Comparison of ENCODE assay signal across 15 mouse cellular contexts in genomic region chr1:182287781-182288180, GRCm38 (mm10). TPM values are rescaled to one million over a fixed set of nuclear protein-coding genes. Genes with fewer than 3 reads are reported as not detected.
DNase-seq lines count a peak whose midpoint lies in the region; ATAC-seq and TF ChIP-seq lines count a peak whose summit lies in the region.
"Had no signal": no experiment of that assay in that cellular context is flagged by ENCODE, and none has a peak within 500 bp of the region (broad histone marks: within the 10 kb centered on the region; RNA-seq: fewer than 3 reads in every experiment).

No protein-coding gene starts in this region.

- H3K4me1 ChIP-seq in heart, postnatal 0 days (ENCODE audit: control insufficient read depth, insufficient read depth) = peaks cover 5% of the 10 kb centered on the region; the same call in 1 of the 2 replicates
- peaks cover 8% of the 10 kb centered on the region for H3K4me1 ChIP-seq in lung, embryonic 14.5 days (ENCODE audit: insufficient read depth)
- H3K4me1 ChIP-seq in cortical plate, adult 2 months (ENCODE audit: control insufficient read depth, insufficient read depth, low read length) = no peaks in the 10 kb centered on the region
- H3K4me1 ChIP-seq: limb, embryonic 12.5 days; midbrain, embryonic 12.5 days had no signal

- 52% methylated on average over 7 of the region's 7 CpGs for WGBS in heart, postnatal 0 days
- 54% methylated on average over 7 of the region's 7 CpGs for WGBS in lung, embryonic 14.5 days

- H3K9ac ChIP-seq in heart, postnatal 0 days (replicated peaks; ENCODE audit: low read depth, low read length) = no peak overlapping the region
- H3K9ac ChIP-seq in lung, embryonic 14.5 days = no peak overlapping the region
- H3K9ac ChIP-seq: heart, embryonic 13.5 days; limb, embryonic 12.5 days; midbrain, embryonic 12.5 days; neural tube, embryonic 13.5 days had no signal

- ATAC-seq in heart, postnatal 0 days (ENCODE audit: insufficient read depth, low read depth) = peak; percentile 71
- no peak for ATAC-seq in lung, embryonic 14.5 days (ENCODE audit: insufficient read depth)
- ATAC-seq in monocyte, adult 5-6 weeks (replicated peaks; ENCODE audit: insufficient number of reproducible peaks, low FRiP score, low TSS enrichment, poor library complexity, severe bottlenecking) = peak; percentile 47; the same call in 1 of the 2 replicates
- ATAC-seq: forebrain, embryonic 16.5 days had no signal

- TF ChIP-seq EP300 in heart, postnatal 0 days (IDR thresholded peaks at IDR 0.05; ENCODE audit: low read depth) = no peak

- no peak for TF ChIP-seq POLR2A in cortical plate, adult 2 months (IDR thresholded peaks at IDR 0.05; ENCODE audit: extremely low read depth, insufficient read depth, low read length)

- intact Hi-C loops in heart, postnatal 36 days (cut with DNase I) = loop anchor here (10.0 kb wide), 2 partner anchors 143 to 443 kb away; partner anchors contain the start of gene Lbr

- H3K4me2 ChIP-seq in heart, postnatal 0 days (ENCODE audit: low read depth, low read length) = no peak overlapping the region
- H3K4me2 ChIP-seq in lung, embryonic 14.5 days = no peak overlapping the region
- H3K4me2 ChIP-seq: heart, embryonic 13.5 days; limb, embryonic 12.5 days; midbrain, embryonic 12.5 days; neural tube, embryonic 13.5 days had no signal

- DNase-seq in heart, postnatal 0 days (ENCODE audit: low spot score) = peak; percentile 28
- no peak for DNase-seq in heart, postnatal 36 days
- peak; percentile 33 for DNase-seq in lung, embryonic 14.5 days
- no peak for DNase-seq in lung, postnatal 25 days (ENCODE audit: low spot score)
- DNase-seq in frontal cortex, postnatal 10 days (ENCODE audit: low spot score in 2 of 2) = no peak
- DNase-seq: cerebellum, postnatal 36 days; right cerebral cortex, postnatal 25 days had no signal

- no peaks in the 10 kb centered on the region for H3K36me3 ChIP-seq in heart, postnatal 0 days (replicated peaks; ENCODE audit: control insufficient read depth, insufficient read depth, low read length)
- no peaks in the 10 kb centered on the region for H3K36me3 ChIP-seq in lung, embryonic 14.5 days (ENCODE audit: insufficient read depth)
- H3K36me3 ChIP-seq: G1E; heart, embryonic 13.5 days; limb, embryonic 12.5 days; midbrain, embryonic 12.5 days; neural tube, embryonic 13.5 days had no signal

- no peak overlapping the region for H3K27ac ChIP-seq in heart, postnatal 0 days (ENCODE audit: low read depth)
- H3K27ac ChIP-seq in lung, embryonic 14.5 days (ENCODE audit: low read depth) = no peak overlapping the region
- H3K27ac ChIP-seq in cortical plate, adult 2 months (ENCODE audit: insufficient read depth, low read length) = no peak overlapping the region
- H3K27ac ChIP-seq: heart, embryonic 13.5 days; limb, embryonic 12.5 days; midbrain, embryonic 12.5 days; neural tube, embryonic 13.5 days had no signal

- no peaks in the 10 kb centered on the region for H3K27me3 ChIP-seq in heart, postnatal 0 days (ENCODE audit: control insufficient read depth, insufficient read depth, low read length)
- no peaks in the 10 kb centered on the region for H3K27me3 ChIP-seq in lung, embryonic 14.5 days (ENCODE audit: insufficient read depth, low read length)
- H3K27me3 ChIP-seq: limb, embryonic 12.5 days had no signal

- H3K9me3 ChIP-seq in heart, postnatal 0 days (replicated peaks; ENCODE audit: control insufficient read depth, low read length) = no peaks in the 10 kb centered on the region
- no peaks in the 10 kb centered on the region for H3K9me3 ChIP-seq in lung, embryonic 14.5 days (ENCODE audit: low read depth, low read length)
- H3K9me3 ChIP-seq: G1E; heart, embryonic 13.5 days; limb, embryonic 12.5 days; midbrain, embryonic 12.5 days; neural tube, embryonic 13.5 days had no signal

- 0 out of 2 replicates have a peak, but pooled peaks have one; percentile 37 for TF ChIP-seq CTCF in heart, postnatal 0 days (IDR thresholded peaks at IDR 0.05; ENCODE audit: low read depth)
- TF ChIP-seq CTCF in lung, embryonic 14.5 days (IDR thresholded peaks at IDR 0.05; ENCODE audit: low read depth) = 0 out of 2 replicates have a peak, but pooled peaks have one; percentile 7
- peak; percentile 27; the same call in 1 of the 2 replicates for TF ChIP-seq CTCF in cortical plate, adult 2 months (IDR thresholded peaks at IDR 0.05; ENCODE audit: extremely low read depth, insufficient read depth, low read length)

- no peak overlapping the region for H3K4me3 ChIP-seq in heart, postnatal 0 days (ENCODE audit: low read depth, low read length)
- H3K4me3 ChIP-seq in lung, embryonic 14.5 days (ENCODE audit: low read depth, low read length) = no peak overlapping the region
- no peak overlapping the region for H3K4me3 ChIP-seq in cortical plate, adult 2 months (ENCODE audit: insufficient read depth, low read length)
- H3K4me3 ChIP-seq: heart, embryonic 13.5 days; limb, embryonic 12.5 days; midbrain, embryonic 12.5 days; neural tube, embryonic 13.5 days had no signal

RNA-seq across cellular contexts. Expression of gene Degs1, which starts 5.2 kb away (rescaled TPM):
- 214 and 218 TPM in 2 replicates for total RNA-seq in heart, postnatal 0 days (2014; rRNA removed; ENCODE audit: low replicate concordance)
- polyA plus RNA-seq in heart, postnatal 0 days (2015; fragmentation: Nextera tagmentation; extraction: Ambion mirVana) = 188 and 190 TPM in 2 replicates
- 10 to 100 TPM; 59.2 to 60.7 TPM for total RNA-seq in heart, postnatal 36 days (2021)
- polyA plus RNA-seq in lung, embryonic 14.5 days (2014; fragmentation: Nextera tagmentation; extraction: Ambion mirVana) = 131 and 141 TPM in 2 replicates
- polyA plus RNA-seq in cortical plate, adult 2 months (2012; rRNA removed) = 77.2 and 88.7 TPM in 2 replicates
- total RNA-seq in monocyte, adult 5-6 weeks (2017) = 126 to 162 TPM (median 142 TPM) in 3 replicates

RNA-seq across cellular contexts. Expression of gene Fbxo28, which starts 53.6 kb away (rescaled TPM):
- 12.2 and 27.9 TPM in 2 replicates for total RNA-seq in heart, postnatal 0 days (2014; rRNA removed; ENCODE audit: low replicate concordance)
- polyA plus RNA-seq in heart, postnatal 0 days (2015; fragmentation: Nextera tagmentation; extraction: Ambion mirVana) = 7.2 and 7.7 TPM in 2 replicates
- total RNA-seq in heart, postnatal 36 days (2021) = 10 to 100 TPM; 22.8 to 24.4 TPM
- polyA plus RNA-seq in lung, embryonic 14.5 days (2014; fragmentation: Nextera tagmentation; extraction: Ambion mirVana) = 23.1 and 27.2 TPM in 2 replicates
- polyA plus RNA-seq in cortical plate, adult 2 months (2012; rRNA removed) = 25.9 and 27.4 TPM in 2 replicates
- 35.3 to 43.4 TPM (median 37.8 TPM) in 3 replicates for total RNA-seq in monocyte, adult 5-6 weeks (2017)

Comparison
In these comparisons a context has a peak if more than half of its experiments do, and no peak if none do; other contexts are left out.
1. DNase-seq: peak in heart, postnatal 0 days (single experiment) and lung, embryonic 14.5 days (single experiment); none in heart, postnatal 36 days (0 of 2), lung, postnatal 25 days (single experiment) and frontal cortex, postnatal 10 days (0 of 2).
2. Peak in every context shown above with its lines, with median percentiles within 50 percentile points of each other: CTCF ChIP-seq.